Mouse (Mus musculus) hindbrain, embryonic 12.5 days (tissue): ENCODE results near the gene Tctex1d2. TPM values are rescaled to one million over a fixed set of nuclear protein-coding genes. Genes with fewer than 3 reads are reported as not detected.
A peak's percentile ranks its signal among the peaks of the same experiment; 100 is the strongest.

Source experiments
- ATAC-seq: fragments of 200-750 bp; cut with Nextera tagmentation; 2 replicates; pipeline ENCODE4 v1.8.0; 2017; ENCODE audit warnings: moderate TSS enrichment; ENCODE audit not compliant: low FRiP score
- H3K27ac ChIP-seq: fragments of 300-500 bp; sonication (generic); 2 replicates; pipeline ENCODE4 v1.5.1; 2016; ENCODE audit warnings: mild to moderate bottlenecking
- H3K27me3 ChIP-seq: fragments of 300-500 bp; sonication (generic); 2 replicates; pipeline ENCODE4 v1.6.1; 2016; ENCODE audit warnings: mild to moderate bottlenecking
- H3K36me3 ChIP-seq: fragments of 300-500 bp; sonication (generic); 2 replicates; pipeline ENCODE4 v1.6.1; 2016; ENCODE audit warnings: mild to moderate bottlenecking
- H3K4me1 ChIP-seq: fragments of 300-500 bp; sonication (generic); 2 replicates; pipeline ENCODE4 v1.6.1; 2016
- H3K4me2 ChIP-seq: fragments of 300-500 bp; sonication (generic); replicated peaks from 2 replicates; pipeline ENCODE4 v1.6.1; 2016; ENCODE audit warnings: mild to moderate bottlenecking
- H3K4me3 ChIP-seq: fragments of 300-500 bp; sonication (generic); 2 replicates; pipeline ENCODE4 v1.5.1; 2016; ENCODE audit warnings: mild to moderate bottlenecking
- H3K9ac ChIP-seq: fragments of 300-500 bp; sonication (generic); 2 replicates; pipeline ENCODE4 v1.6.1; 2016; ENCODE audit warnings: mild to moderate bottlenecking, moderate library complexity
- H3K9me3 ChIP-seq: fragments of 300-500 bp; sonication (generic); replicated peaks from 2 replicates; pipeline ENCODE4 v1.6.1; 2016; ENCODE audit warnings: mild to moderate bottlenecking
- WGBS: fragments of 180-500 bp; shearing (Covaris S2); methylation state at CpG from one replicate; pipeline ENCODE4 v1.1.7; 2016; 5-methylcytosine and 5-hydroxymethylcytosine counted together
- polyA plus RNA-seq: library from polyadenylated mRNA; unstranded; fragments of >200 nt; fragmentation: Nextera tagmentation; extraction: Ambion mirVana; gene quantifications from 2 replicates; pipeline ENCODE4 v1.2.1, GENCODE M21; 2016

The Tctex1d2 gene
- polyA plus RNA-seq, 1 experiment from 2014 or later: 29.8 TPM

- WGBS: 77% methylated on average over 7 of the region's 7 CpGs
- H3K36me3 ChIP-seq: no peaks in the 10 kb centered on the region
- no peak for ATAC-seq
Measured at GRCm38 (mm10) chr16:32400267-32400666, 19.2 kb upstream of the Tctex1d2 start, which contains the start of gene Tm4sf19. Gene Tm4sf19, plus strand, starts transcription at chr16:32400506.

GRCm38 (mm10) chr16:32401335-32401965 is 18.1 kb upstream of the Tctex1d2 start:
- H3K9me3 ChIP-seq: no peaks in the 10 kb centered on the region
- no peak overlapping the region for H3K4me3 ChIP-seq
- H3K27me3 ChIP-seq: no peaks in the 10 kb centered on the region
- H3K4me1 ChIP-seq: no peaks in the 10 kb centered on the region
- WGBS: 82% methylated on average over 9 of the region's 9 CpGs
- H3K36me3 ChIP-seq: no peaks in the 10 kb centered on the region
- H3K27ac ChIP-seq: no peak overlapping the region
- ATAC-seq: no peak
- H3K9ac ChIP-seq: no peak overlapping the region
- no peak overlapping the region for H3K4me2 ChIP-seq

More at GRCm38 (mm10) chr16:32400267-32400666, 19.2 kb upstream of the Tctex1d2 start, which contains the start of gene Tm4sf19:
- H3K9ac ChIP-seq: no peak within 1 kb of the TSS
- no peaks in the 10 kb centered on the region for H3K4me1 ChIP-seq
- no peak within 1 kb of the TSS for H3K27ac ChIP-seq
- no peak within 1 kb of the TSS for H3K4me2 ChIP-seq
- H3K27me3 ChIP-seq: no peaks in the 10 kb centered on the region
- H3K4me3 ChIP-seq: no peak within 1 kb of the TSS
- no peaks in the 10 kb centered on the region for H3K9me3 ChIP-seq

DNA sequence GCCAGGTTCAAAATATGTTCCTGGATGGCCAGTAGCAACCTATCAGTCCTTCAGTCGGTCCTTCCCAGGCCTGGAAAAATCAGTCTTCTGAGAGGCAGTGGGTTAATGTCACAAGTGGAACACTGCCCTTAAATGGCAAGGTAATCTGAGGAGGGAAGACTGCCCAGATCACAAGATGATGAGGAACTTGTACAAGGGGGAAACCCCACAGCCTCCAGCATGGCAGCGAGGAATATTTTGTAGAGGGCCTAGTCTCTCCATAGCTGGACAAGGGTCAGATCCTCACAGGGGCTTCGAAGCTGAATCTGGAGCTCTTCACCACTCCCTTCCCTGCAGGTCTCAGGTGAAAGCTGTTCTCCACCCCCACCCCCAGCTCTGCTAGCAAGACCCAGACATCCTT is 16.7 kb upstream of the Tctex1d2 start:
- WGBS: 76% methylated on average over 3 of the region's 3 CpGs
- no peaks in the 10 kb centered on the region for H3K36me3 ChIP-seq
- H3K27me3 ChIP-seq: no peaks in the 10 kb centered on the region
- no peak overlapping the region for H3K4me3 ChIP-seq
- H3K9ac ChIP-seq: no peak overlapping the region
- H3K9me3 ChIP-seq: no peaks in the 10 kb centered on the region
- no peak overlapping the region for H3K27ac ChIP-seq
- H3K4me1 ChIP-seq: no peaks in the 10 kb centered on the region
- ATAC-seq: no peak
- H3K4me2 ChIP-seq: no peak overlapping the region

DNA sequence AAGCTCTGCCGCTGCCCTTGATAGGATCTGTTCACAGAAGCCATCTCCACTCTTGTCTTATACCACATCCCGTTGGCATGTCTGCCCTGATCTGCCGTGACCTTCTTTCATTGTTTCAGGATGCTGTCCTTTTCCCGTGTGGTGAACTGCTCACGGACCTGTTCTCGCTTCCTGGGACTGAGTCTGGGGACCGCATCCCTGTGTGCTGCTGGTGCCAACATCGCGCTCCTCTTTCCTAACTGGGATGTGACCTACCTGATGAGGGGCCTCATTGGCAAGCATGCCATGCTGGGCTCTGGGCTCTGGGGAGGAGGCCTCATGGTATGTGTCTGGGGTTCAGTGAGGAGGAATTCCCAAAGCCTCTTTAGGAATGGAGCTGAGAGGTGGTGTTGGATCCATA is 13.8 kb upstream of the Tctex1d2 start:
- H3K4me3 ChIP-seq: no peak overlapping the region
- H3K27me3 ChIP-seq: no peaks in the 10 kb centered on the region
- no peak overlapping the region for H3K27ac ChIP-seq
- ATAC-seq: no peak
- no peak overlapping the region for H3K4me2 ChIP-seq
- 84% methylated on average over 9 of the region's 9 CpGs for WGBS
- H3K4me1 ChIP-seq: no peaks in the 10 kb centered on the region
- no peaks in the 10 kb centered on the region for H3K9me3 ChIP-seq
- no peak overlapping the region for H3K9ac ChIP-seq
- no peaks in the 10 kb centered on the region for H3K36me3 ChIP-seq

GRCm38 (mm10) chr16:32406671-32407070 is 12.8 kb upstream of the Tctex1d2 start:
- Histone ChIP-seq H3K36me3 (no peaks in the 10 kb centered on the region), H3K4me1 (no peaks in the 10 kb centered on the region), H3K27ac (no peak overlapping the region), H3K4me3 (no peak overlapping the region), H3K27me3 (no peaks in the 10 kb centered on the region), H3K4me2 (no peak overlapping the region), H3K9me3 (no peaks in the 10 kb centered on the region), H3K9ac (no peak overlapping the region)
- ATAC-seq: no peak
- 76% methylated on average over 6 of the region's 6 CpGs for WGBS

- H3K27ac ChIP-seq: no peak overlapping the region
- no peak overlapping the region for H3K4me3 ChIP-seq
- no peaks in the 10 kb centered on the region for H3K9me3 ChIP-seq
- no peaks in the 10 kb centered on the region for H3K36me3 ChIP-seq
- H3K4me2 ChIP-seq: no peak overlapping the region
- no peak for ATAC-seq
- H3K4me1 ChIP-seq: no peaks in the 10 kb centered on the region
- H3K27me3 ChIP-seq: no peaks in the 10 kb centered on the region
- 83% methylated on average over 10 of the region's 10 CpGs for WGBS
- no peak overlapping the region for H3K9ac ChIP-seq
Measured at GRCm38 (mm10) chr16:32407730-32408129, 11.8 kb upstream of the Tctex1d2 start.

DNA sequence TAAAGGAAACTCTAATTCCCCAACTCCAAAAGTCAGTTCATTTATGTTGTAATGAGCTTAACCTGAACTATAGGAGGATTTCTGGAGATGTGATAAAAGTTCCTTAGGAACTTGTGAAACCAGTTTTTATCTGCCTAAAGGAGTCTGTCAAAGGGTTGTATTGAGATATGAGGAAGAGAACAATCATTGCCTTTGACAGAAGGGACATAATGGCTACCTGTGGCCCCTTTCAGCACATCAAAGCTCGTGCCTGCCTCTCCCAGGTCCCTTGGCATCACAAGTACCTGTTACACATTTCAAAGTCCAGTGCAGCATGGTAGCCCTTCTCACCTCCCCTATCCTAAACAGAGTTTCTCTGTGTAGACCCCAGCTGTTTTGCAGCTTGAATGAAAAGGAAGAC is 2.0 kb upstream of the Tctex1d2 start:
- Histone ChIP-seq H3K27me3 (no peaks in the 10 kb centered on the region), H3K36me3 (no peaks in the 10 kb centered on the region), H3K4me2 (no peak overlapping the region), H3K4me1 (peaks cover 10% of the 10 kb centered on the region), H3K4me3 (no peak overlapping the region), H3K27ac (no peak overlapping the region), H3K9me3 (no peaks in the 10 kb centered on the region), H3K9ac (no peak overlapping the region)
- ATAC-seq: no peak
- 56% methylated on average over 1 of the region's 1 CpGs for WGBS

DNA sequence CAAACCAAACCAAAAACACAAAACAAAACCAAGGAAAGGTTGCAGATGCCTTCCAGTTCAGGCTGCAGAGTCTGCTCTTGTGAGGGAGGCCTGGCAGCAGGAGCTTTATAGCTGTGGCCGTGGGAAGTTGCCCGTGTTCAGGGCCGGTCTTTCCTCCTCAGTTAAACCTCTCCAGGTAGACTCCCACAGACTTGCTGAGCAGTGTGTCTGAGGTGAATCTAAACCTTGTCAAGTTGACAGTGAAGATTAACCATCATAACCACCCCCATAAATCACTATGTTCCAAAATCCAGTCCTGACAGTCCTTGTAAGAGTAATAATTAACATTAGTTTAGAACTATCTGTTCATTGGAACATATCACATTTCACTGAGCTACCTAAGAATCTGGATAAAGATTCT is 8.0 kb downstream of the Tctex1d2 start:
- H3K4me3 ChIP-seq: no peak overlapping the region
- H3K27ac ChIP-seq: no peak overlapping the region
- no peak overlapping the region for H3K9ac ChIP-seq
- no peaks in the 10 kb centered on the region for H3K27me3 ChIP-seq
- H3K9me3 ChIP-seq: no peaks in the 10 kb centered on the region
- H3K36me3 ChIP-seq: no peaks in the 10 kb centered on the region
- H3K4me1 ChIP-seq: peaks cover 11% of the 10 kb centered on the region
- 87% methylated on average over 3 of the region's 3 CpGs for WGBS
- no peak overlapping the region for H3K4me2 ChIP-seq
- no peak for ATAC-seq

DNA sequence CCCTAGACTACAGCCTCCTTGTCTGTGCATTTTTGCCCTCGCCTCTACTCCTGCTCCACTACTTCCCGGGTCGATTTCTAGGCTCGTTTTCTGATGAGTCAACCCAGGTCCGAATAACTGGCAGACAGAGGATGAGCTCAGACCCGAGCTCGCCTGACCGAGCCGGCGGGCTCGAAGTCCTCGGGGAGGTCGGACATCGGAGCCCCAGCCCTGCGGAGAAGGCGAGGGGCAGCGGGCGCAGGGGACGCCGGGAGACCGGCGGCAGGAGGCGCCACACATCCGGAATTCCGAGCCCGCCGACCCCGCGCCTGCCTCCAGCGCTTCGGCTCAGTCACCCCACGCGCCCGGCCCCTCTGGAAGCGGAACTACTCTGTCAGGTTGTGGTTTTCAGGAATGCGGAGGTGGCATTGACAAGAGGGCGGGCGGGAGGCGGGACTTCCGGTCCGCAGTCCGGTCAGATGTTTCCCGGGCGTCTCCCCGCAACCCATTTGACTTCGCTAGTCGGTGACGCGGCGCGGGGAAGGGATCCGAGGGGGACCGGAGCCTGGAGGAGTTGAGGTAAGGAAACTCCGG is 11.1 kb downstream of the Tctex1d2 start, which contains the start of gene Pcyt1a:
Gene Pcyt1a, plus strand, starts transcription at position 448 of the 573 bp plus-strand sequence.
- H3K4me2 ChIP-seq: peak within 1 kb of the TSS; percentile 92
- no peaks in the 10 kb centered on the region for H3K27me3 ChIP-seq
- peak within 1 kb of the TSS; percentile 94 for H3K27ac ChIP-seq
- peak within 1 kb of the TSS; percentile 83 for H3K4me3 ChIP-seq
- peak within 1 kb of the TSS; percentile 82 for H3K9ac ChIP-seq
- H3K36me3 ChIP-seq: no peaks in the 10 kb centered on the region
- H3K9me3 ChIP-seq: no peaks in the 10 kb centered on the region
- H3K4me1 ChIP-seq: peaks cover 11% of the 10 kb centered on the region
- WGBS: under 1% methylated on average over 54 of the region's 54 CpGs
- ATAC-seq: peak; percentile 99

DNA sequence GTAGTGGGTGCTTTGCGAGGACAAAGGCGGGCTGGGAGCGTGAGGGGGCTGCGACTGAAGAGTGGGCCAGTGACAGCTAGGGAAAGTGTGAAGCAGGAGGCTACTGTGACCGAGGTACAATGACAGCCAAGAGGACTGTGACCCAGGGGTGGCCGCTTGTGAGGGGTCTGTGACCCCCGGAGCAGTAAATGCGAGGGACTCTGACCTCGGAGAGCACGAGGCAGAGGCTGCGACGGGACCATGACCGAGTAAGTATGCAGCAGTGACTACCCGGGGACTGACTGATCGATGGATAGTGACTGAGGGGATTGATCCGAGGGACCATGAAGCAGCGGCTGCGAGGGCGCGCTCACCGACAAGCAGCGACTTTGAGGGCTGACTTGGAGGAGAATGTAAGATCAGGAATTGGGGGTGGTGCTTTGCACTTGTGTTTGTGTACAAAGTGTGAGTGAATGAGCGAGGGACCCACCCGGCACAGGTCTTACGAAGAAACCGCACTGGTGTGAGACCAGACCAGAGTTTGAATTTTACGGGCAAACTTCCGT is 11.6 kb downstream of the Tctex1d2 start:
- no peak; the same call in 1 of the 2 replicates for ATAC-seq
- peaks cover 11% of the 10 kb centered on the region for H3K4me1 ChIP-seq
- peak overlapping the region; percentile 92 for H3K4me2 ChIP-seq
- H3K36me3 ChIP-seq: no peaks in the 10 kb centered on the region
- H3K4me3 ChIP-seq: peak overlapping the region; percentile 83
- H3K27me3 ChIP-seq: no peaks in the 10 kb centered on the region
- H3K9me3 ChIP-seq: no peaks in the 10 kb centered on the region
- 3% methylated on average over 28 of the region's 28 CpGs for WGBS
- H3K9ac ChIP-seq: peak overlapping the region; percentile 82
- H3K27ac ChIP-seq: peak overlapping the region; percentile 94

- ATAC-seq: no peak
- Histone ChIP-seq H3K9me3 (no peaks in the 10 kb centered on the region), H3K27ac (no peak overlapping the region), H3K36me3 (no peaks in the 10 kb centered on the region), H3K4me1 (peaks cover 11% of the 10 kb centered on the region), H3K4me3 (0 out of 2 replicates have a peak overlapping the region, but pooled peaks have one; percentile 83), H3K4me2 (peak overlapping the region; percentile 92), H3K9ac (peak overlapping the region; percentile 82; the same call in 1 of the 2 replicates), H3K27me3 (no peaks in the 10 kb centered on the region)
- WGBS: 90% methylated on average over 1 of the region's 1 CpGs
Measured at GRCm38 (mm10) chr16:32431926-32432325, 12.4 kb downstream of the Tctex1d2 start.

DNA sequence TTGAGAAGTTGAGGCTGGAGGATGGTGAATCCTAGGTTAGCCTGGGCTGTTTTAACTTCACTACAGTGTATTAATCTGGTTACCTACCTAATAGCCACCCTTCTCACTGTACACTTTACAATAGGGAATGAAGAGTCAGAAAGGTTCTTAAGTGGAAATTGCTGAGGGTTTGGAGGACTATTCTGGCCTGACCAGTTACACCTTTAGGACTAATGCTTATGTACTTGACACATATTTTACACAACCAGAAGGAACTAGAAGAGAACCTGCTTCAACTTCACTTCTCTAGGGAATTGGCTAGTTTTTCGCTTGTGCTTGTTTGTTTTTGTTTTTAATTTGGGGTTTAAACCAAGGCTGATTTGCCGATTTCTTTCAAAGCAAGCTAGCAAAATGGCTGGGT is 13.6 kb downstream of the Tctex1d2 start:
- Histone ChIP-seq H3K4me2 (no peak overlapping the region), H3K36me3 (no peaks in the 10 kb centered on the region), H3K27me3 (no peaks in the 10 kb centered on the region), H3K9me3 (no peaks in the 10 kb centered on the region), H3K4me3 (no peak overlapping the region), H3K4me1 (peaks cover 11% of the 10 kb centered on the region), H3K9ac (no peak overlapping the region), H3K27ac (no peak overlapping the region)
- WGBS: 84% methylated on average over 2 of the region's 2 CpGs
- ATAC-seq: no peak
